In genomic region chr17:12585366-12585765, GRCm38 (mm10) we compare ENCODE assay signal across 19 mouse cellular contexts. TPM values are rescaled to one million over a fixed set of nuclear protein-coding genes. Genes with fewer than 3 reads are reported as not detected.
"Had no signal": no experiment of that assay in that cellular context is flagged by ENCODE, and none has a peak within 500 bp of the region (broad histone marks: within the 10 kb centered on the region; RNA-seq: fewer than 3 reads in every experiment).

No protein-coding gene starts in this region.

- H3K4me2 ChIP-seq: liver, embryonic 13.5 days; midbrain, embryonic 11.5 days had no signal

- H3K4me3 ChIP-seq: liver, embryonic 13.5 days had no signal

- H3K27ac ChIP-seq: liver, embryonic 13.5 days had no signal

- H3K9me3 ChIP-seq: liver, embryonic 13.5 days had no signal

- H3K9ac ChIP-seq: liver, embryonic 13.5 days had no signal

- H3K36me3 ChIP-seq: liver, embryonic 13.5 days had no signal

- H3K4me1 ChIP-seq: liver, embryonic 13.5 days had no signal

- DNase-seq: liver, embryonic 13.5 days; lung, adult 2 months; lung, postnatal 14 days; lung, postnatal 4 days; midbrain, embryonic 14.5 days; thymus, adult 18-20 months; thymus, postnatal 36 days had no signal

RNA-seq across cellular contexts. Expression of gene Slc22a2, which starts 1.4 kb away (rescaled TPM):
- total RNA-seq: liver, adult 2 months; megakaryocyte progenitor cell, adult 5-6 weeks; megakaryocyte-erythroid progenitor cell, adult 5-6 weeks had no signal
- polyA plus RNA-seq: limb, embryonic 11.5 days; limb, embryonic 14.5 days; liver, adult 2 months; liver, embryonic 13.5 days; liver, embryonic 16.5 days; lung, embryonic 16.5 days; midbrain, embryonic 11.5 days; neural tube, embryonic 11.5 days; neural tube, embryonic 14.5 days; small intestine, adult 2 months; testis, adult 2 months had no signal
